Mouse (Mus musculus): ENCODE results near the gene Sike1.

DNA sequence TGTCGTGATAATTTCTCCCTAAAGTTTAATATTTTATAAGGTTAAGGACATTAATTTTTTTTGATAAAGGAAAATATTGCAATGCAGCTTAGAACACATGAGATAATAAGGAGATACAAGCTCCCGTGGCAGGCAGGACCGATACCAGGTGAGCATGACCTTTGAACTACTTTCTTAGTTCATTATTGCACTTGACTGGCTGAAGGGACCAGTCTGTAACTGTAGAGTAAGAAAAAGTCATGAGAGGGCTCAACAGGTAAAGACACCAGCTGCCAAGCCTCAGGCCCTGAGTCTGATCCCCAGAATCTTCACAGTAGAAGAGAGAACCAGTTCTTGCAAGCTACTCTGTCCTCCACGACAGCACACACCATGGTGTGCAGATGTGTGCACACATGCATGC, 18.6 kb upstream of the Sike1 start:
- TF ChIP-seq CTCF (IDR thresholded peaks at IDR 0.05 in 2 of 3, conservative IDR thresholded peaks at IDR 0.05 in 1 of 3; ENCODE audit: control insufficient read depth in 1 of 3, insufficient read depth in 1 of 3, low read depth in 2 of 3, low read length in 3 of 3, poor library complexity in 1 of 3, severe bottlenecking in 1 of 3) = no peak
- TF ChIP-seq POLR2AphosphoS5 (IDR thresholded peaks at IDR 0.05; ENCODE audit: borderline replicate concordance, low read depth, low read length) = no peak
- TF ChIP-seq POLR2A (IDR thresholded peaks at IDR 0.05; ENCODE audit: control insufficient read depth in 1 of 2, insufficient read depth in 1 of 2, low read depth in 1 of 2, low read length in 2 of 2, poor library complexity in 1 of 2) = no peak
- TF ChIP-seq MYC (IDR thresholded peaks at IDR 0.05; ENCODE audit: low read depth, low read length) = no peak
- no peak for TF ChIP-seq ETS1 (IDR thresholded peaks at IDR 0.05; ENCODE audit: low read depth, low read length)

Measured in MEL (cell line).